Mouse (Mus musculus) hindbrain, embryonic 14.5 days (tissue): ENCODE measurements around the gene Prox1. TPM values are rescaled to one million over a fixed set of nuclear protein-coding genes. Genes with fewer than 3 reads are reported as not detected.
A peak's percentile ranks its signal among the peaks of the same experiment; 100 is the strongest.

Experiments
- ATAC-seq: fragments of 200-750 bp; cut with Nextera tagmentation; 2 replicates; pipeline ENCODE4 v1.8.0; 2017; ENCODE audit warnings: moderate number of reproducible peaks, mild to moderate bottlenecking, moderate TSS enrichment, moderate library complexity; ENCODE audit not compliant: low FRiP score
- DNase-seq: peaks from one replicate; pipeline ENCODE4 v3.0.0-alpha.2; 2015; ENCODE audit warnings: low spot score
- H3K27ac ChIP-seq: fragments of 300-500 bp; sonication (generic); 2 replicates; pipeline ENCODE4 v1.5.1; 2014; ENCODE audit warnings: mild to moderate bottlenecking, moderate library complexity
- H3K27me3 ChIP-seq: fragments of 300-500 bp; sonication (generic); 2 replicates; pipeline ENCODE4 v1.6.1; 2014; ENCODE audit warnings: mild to moderate bottlenecking, low read length, mixed read lengths; ENCODE audit not compliant: control insufficient read depth, insufficient read depth
- H3K36me3 ChIP-seq: fragments of 300-500 bp; sonication (generic); replicated peaks from 2 replicates; pipeline ENCODE4 v1.6.1; 2014; ENCODE audit not compliant: control insufficient read depth, insufficient read depth
- H3K4me1 ChIP-seq: fragments of 300-500 bp; sonication (generic); replicated peaks from 2 replicates; pipeline ENCODE4 v1.6.1; 2014; ENCODE audit warnings: antibody characterized with exemption, low read length, mixed read lengths; ENCODE audit not compliant: control insufficient read depth, insufficient read depth
- H3K4me2 ChIP-seq: fragments of 300-500 bp; sonication (generic); replicated peaks from 2 replicates; pipeline ENCODE4 v1.6.1; 2014; ENCODE audit warnings: mild to moderate bottlenecking, moderate library complexity
- H3K4me3 ChIP-seq: fragments of 300-500 bp; sonication (generic); replicated peaks from 2 replicates; pipeline ENCODE4 v1.5.1; 2014; ENCODE audit warnings: mild to moderate bottlenecking, low read length
- H3K9ac ChIP-seq: fragments of 300-500 bp; sonication (generic); 2 replicates; pipeline ENCODE4 v1.6.1; 2014
- H3K9me3 ChIP-seq: fragments of 300-500 bp; sonication (generic); 2 replicates; pipeline ENCODE4 v1.6.1; 2016; ENCODE audit warnings: low read length; ENCODE audit not compliant: control insufficient read depth
- WGBS: fragments of 180-500 bp; shearing (Covaris S2); extraction: QIAGEN DNeasy Blood & Tissue Kit; methylation state at CpG from one replicate; pipeline ENCODE4 v1.1.7; 2014; 5-methylcytosine and 5-hydroxymethylcytosine counted together
- polyA plus RNA-seq: library from polyadenylated mRNA; unstranded; fragments of >200 nt; fragmentation: Nextera tagmentation; extraction: Ambion mirVana; gene quantifications from 2 replicates; pipeline ENCODE4 v1.2.1, GENCODE M21; 2014

Prox1 gene
- polyA plus RNA-seq, 1 experiment from 2014 or later, result 9.7 TPM

DNA sequence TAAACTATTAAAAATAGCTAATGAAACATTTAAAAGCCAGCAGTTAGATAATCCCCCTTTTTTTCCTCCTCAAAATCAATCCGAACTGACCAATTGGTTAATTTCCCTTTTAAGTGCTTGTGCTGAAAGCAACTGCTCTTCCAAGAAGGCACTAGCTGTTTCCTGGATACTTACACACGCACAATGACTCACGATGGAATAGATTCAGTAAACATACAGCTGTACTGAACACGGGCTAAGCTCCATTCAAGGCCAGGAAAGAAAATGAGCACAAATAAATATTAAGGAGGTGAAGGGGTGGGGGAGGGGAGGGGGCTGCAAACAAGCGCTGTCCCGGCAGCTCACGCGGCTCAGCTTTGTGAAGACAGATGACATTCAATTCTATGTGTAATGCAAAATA lies 14.8 kb downstream of the Prox1 start:
- Histone ChIP-seq H3K36me3 (peaks cover 2% of the 10 kb centered on the region; the same call in 1 of the 2 replicates), H3K27me3 (no peaks in the 10 kb centered on the region), H3K9me3 (no peaks in the 10 kb centered on the region), H3K4me1 (peaks cover 8% of the 10 kb centered on the region; the same call in 1 of the 2 replicates), H3K27ac (0 out of 2 replicates have a peak overlapping the region, but pooled peaks have one; percentile 5), H3K4me2 (0 out of 2 replicates have a peak overlapping the region, but pooled peaks have one; percentile 22), H3K9ac (no peak overlapping the region), H3K4me3 (no peak overlapping the region)
- DNase-seq (no peak), ATAC-seq (no peak)
- WGBS, result 13% methylated on average over 8 of the region's 8 CpGs

DNA sequence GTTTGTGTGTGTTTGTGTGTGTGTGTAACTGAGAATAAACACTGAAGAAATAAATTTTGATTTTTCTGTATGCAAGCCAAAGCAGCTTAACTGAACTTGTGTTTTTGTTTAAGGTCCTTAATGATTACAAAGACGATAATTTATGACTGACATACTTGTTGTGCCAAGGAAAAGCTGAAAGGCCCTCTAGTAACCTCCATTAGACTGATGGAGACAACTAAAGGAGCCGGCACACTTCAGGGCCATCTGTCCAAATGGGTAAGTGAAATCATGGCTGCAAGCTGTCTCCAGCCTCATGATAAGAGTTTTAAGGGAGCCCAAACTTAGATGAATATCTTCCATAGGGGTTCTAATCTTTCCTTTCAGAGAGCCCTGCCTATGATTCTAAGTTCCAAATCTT lies 15.5 kb downstream of the Prox1 start:
- H3K4me2 ChIP-seq, result no peak overlapping the region
- H3K36me3 ChIP-seq, result no peaks in the 10 kb centered on the region
- no peaks in the 10 kb centered on the region for H3K27me3 ChIP-seq
- no peak for DNase-seq
- H3K9me3 ChIP-seq, result no peaks in the 10 kb centered on the region
- no peak overlapping the region for H3K4me3 ChIP-seq
- peaks cover 8% of the 10 kb centered on the region; the same call in 1 of the 2 replicates for H3K4me1 ChIP-seq
- H3K9ac ChIP-seq, result no peak overlapping the region
- no peak overlapping the region for H3K27ac ChIP-seq
- no peak for ATAC-seq
- WGBS, result 41% methylated on average over 2 of the region's 2 CpGs

DNA sequence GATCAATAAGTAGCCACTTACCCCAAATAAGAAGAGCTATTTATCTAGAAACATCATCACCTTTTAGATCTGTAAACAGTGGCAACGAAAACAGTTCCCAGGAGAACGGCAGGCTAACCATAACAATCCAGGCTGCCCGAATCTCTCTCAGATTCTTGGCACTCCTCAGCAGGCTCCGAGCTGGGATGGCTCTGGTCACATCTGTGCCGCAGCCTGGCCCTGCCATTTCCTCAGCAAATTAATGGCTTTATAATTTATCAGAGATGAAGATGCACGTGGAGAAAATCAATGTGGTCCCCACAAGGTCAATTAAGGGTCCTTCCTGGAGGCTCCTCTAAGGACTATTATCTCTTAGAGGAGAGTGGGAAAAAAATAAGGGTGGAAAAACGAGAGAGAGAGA lies 16.2 kb downstream of the Prox1 start:
- Histone ChIP-seq H3K27me3 (no peaks in the 10 kb centered on the region), H3K36me3 (no peaks in the 10 kb centered on the region), H3K4me3 (no peak overlapping the region), H3K4me1 (peaks cover 10% of the 10 kb centered on the region; the same call in 1 of the 2 replicates), H3K4me2 (no peak overlapping the region), H3K9ac (no peak overlapping the region), H3K9me3 (no peaks in the 10 kb centered on the region), H3K27ac (no peak overlapping the region)
- ATAC-seq (no peak), DNase-seq (no peak)
- 23% methylated on average over 7 of the region's 7 CpGs for WGBS

DNA sequence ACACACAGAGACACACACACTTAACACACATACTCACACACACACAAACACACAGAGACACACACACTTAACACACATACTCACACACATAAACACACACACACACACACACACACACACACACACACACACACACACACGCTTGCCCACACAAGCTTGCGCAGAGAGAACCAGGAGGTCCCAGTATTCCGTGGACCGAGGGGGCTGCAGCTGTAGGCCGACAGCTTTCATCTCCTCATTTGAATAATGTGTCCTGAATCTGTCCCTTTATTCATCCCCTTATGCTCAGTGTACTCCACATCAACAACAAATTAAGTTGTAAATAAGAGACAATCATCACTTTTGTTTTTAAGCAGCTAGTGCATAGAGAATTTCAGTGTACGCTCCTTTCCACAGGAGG lies 17.9 kb downstream of the Prox1 start:
- no peak for ATAC-seq
- Histone ChIP-seq H3K27ac (no peak overlapping the region), H3K4me3 (no peak overlapping the region), H3K9me3 (no peaks in the 10 kb centered on the region), H3K4me2 (no peak overlapping the region), H3K27me3 (no peaks in the 10 kb centered on the region), H3K9ac (no peak overlapping the region), H3K36me3 (no peaks in the 10 kb centered on the region), H3K4me1 (peaks cover 27% of the 10 kb centered on the region)
- DNase-seq, result no peak
- 48% methylated on average over 6 of the region's 6 CpGs for WGBS

DNA sequence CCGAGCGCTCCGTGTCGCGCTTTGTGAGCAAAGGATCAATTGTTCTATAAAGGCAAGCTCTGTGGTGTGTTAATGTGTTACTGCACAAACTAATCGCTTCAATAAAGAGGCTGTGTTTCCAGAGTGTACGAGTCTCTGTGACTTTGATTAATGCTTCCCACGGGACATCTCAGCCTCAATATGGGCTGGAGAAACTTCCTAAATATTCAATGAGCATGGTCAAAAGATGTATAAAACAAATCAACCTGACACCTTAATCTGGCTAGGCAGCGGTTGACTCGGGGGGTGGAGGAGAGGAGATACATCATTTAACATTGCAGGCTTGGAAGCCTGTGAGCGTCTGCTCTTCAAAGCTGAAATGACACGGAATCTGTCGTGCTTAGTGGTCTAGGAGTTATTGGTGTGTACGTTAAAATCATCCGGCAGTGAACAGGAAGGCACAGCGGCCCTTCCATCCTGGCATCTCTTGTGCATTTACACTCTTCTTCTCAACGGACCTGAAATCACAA lies 21.2 kb downstream of the Prox1 start:
- WGBS, result 9% methylated on average over 17 of the region's 17 CpGs
- Histone ChIP-seq H3K36me3 (no peaks in the 10 kb centered on the region), H3K9me3 (no peaks in the 10 kb centered on the region), H3K4me2 (peak overlapping the region; percentile 24), H3K4me3 (no peak overlapping the region), H3K27me3 (no peaks in the 10 kb centered on the region), H3K27ac (0 out of 2 replicates have a peak overlapping the region, but pooled peaks have one; percentile 38), H3K4me1 (peaks cover 20% of the 10 kb centered on the region), H3K9ac (no peak overlapping the region)
- ATAC-seq (no peak; the same call in 1 of the 2 replicates), DNase-seq (no peak)

DNA sequence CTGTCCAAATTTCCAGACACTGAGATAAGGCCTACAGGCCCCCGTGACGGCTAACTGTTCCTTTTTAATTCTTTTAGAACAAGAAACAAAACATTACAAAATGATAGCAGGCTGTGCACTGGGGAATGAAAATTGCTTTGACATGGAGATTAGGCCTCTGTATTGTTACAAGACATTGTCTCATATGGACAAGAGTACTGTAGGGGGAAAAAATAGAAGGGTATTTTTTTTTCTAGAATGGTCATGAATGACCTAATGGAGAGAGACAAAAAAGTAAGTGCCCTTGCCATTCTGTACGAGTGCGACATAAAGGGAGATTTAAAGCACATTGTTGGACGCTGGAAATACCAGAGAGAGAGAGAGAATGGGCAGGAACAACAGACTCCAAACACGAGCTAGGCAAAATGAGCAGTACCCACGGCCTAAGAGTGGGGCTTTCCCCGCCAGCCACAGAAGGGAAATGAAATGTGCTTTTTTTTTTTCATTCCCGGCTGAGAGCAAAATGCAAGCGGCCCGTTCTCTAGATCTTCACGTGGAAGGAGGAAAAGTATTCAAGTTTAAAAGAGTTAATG lies 21.8 kb downstream of the Prox1 start:
- Histone ChIP-seq H3K4me2 (peak overlapping the region; percentile 24), H3K27me3 (no peaks in the 10 kb centered on the region), H3K4me3 (no peak overlapping the region), H3K27ac (peak overlapping the region; percentile 38), H3K36me3 (no peaks in the 10 kb centered on the region), H3K4me1 (peaks cover 20% of the 10 kb centered on the region), H3K9ac (no peak overlapping the region), H3K9me3 (no peaks in the 10 kb centered on the region)
- DNase-seq, result no peak
- WGBS, result 7% methylated on average over 12 of the region's 12 CpGs
- no peak for ATAC-seq

DNA sequence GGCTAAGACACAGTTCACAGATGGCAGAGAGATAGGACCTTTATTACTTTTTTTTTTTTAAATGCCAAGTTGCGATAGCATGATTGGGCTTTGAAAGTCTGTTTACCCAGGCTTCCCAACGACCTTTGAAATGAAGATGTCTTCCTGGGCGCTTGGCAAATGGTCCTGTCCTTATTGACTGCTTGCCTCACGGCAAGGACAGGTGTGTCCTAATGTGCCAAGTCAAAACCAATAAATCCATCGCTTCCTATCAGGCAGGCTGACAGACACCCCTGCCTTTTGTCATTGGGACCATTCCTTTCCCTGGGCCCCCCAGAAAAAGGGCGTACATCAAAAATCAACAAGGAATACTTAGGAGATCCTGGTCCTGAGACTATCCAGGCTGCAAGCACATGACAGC lies 22.7 kb downstream of the Prox1 start:
- DNase-seq, result no peak
- Histone ChIP-seq H3K27me3 (no peaks in the 10 kb centered on the region), H3K4me2 (no peak overlapping the region), H3K4me3 (no peak overlapping the region), H3K9me3 (no peaks in the 10 kb centered on the region), H3K27ac (no peak overlapping the region), H3K9ac (no peak overlapping the region), H3K4me1 (peaks cover 20% of the 10 kb centered on the region), H3K36me3 (no peaks in the 10 kb centered on the region)
- ATAC-seq, result no peak
- WGBS, result 66% methylated on average over 6 of the region's 6 CpGs

DNA sequence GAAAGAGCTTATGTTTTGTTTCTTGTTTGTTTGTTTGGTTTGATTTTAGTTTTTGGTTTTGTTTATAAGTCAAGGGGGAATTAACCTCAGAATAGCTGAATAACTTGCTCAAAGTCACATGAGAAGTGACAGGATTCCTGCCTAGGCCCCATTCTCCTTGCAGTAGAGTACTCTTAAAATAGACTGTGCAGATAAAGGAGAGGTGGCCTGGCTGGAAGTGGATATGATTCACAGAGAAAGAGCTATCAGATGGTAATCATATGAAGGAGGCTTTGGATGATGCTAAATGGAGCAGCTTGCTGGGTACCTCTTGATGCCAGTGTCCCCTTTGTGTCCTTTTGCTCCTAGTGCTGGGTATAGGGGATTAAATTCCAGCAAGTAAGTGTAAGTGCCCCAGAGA lies 26.1 kb downstream of the Prox1 start:
- DNase-seq (no peak), ATAC-seq (no peak)
- no peak overlapping the region for H3K9ac ChIP-seq
- no peaks in the 10 kb centered on the region for H3K27me3 ChIP-seq
- no peaks in the 10 kb centered on the region for H3K9me3 ChIP-seq
- H3K36me3 ChIP-seq, result no peaks in the 10 kb centered on the region
- H3K4me3 ChIP-seq, result no peak overlapping the region
- no peak overlapping the region for H3K27ac ChIP-seq
- no peak overlapping the region for H3K4me2 ChIP-seq
- peaks cover 25% of the 10 kb centered on the region for H3K4me1 ChIP-seq

DNA sequence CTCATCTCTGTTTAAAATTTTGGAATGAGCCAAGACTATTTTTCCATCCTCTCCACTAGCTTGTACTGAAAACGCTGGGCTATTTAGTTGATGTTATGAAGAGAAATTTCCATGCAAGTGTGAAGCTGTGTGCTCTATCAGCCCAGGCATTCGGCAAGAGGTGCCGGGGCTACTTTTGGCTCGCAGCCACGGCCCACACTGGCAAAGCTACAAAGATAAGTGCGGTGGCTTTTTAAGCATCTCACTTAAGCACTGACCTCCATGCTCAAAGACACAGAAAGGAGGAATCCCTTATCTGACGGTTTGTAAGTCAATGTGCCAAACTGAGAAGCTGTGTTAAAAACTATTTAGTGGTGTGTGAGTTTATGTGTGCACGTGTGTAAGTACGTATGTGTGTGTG lies 26.9 kb downstream of the Prox1 start:
- ATAC-seq (no peak), DNase-seq (no peak)
- Histone ChIP-seq H3K4me1 (peaks cover 24% of the 10 kb centered on the region), H3K9me3 (no peaks in the 10 kb centered on the region), H3K9ac (no peak overlapping the region), H3K27me3 (no peaks in the 10 kb centered on the region), H3K4me2 (no peak overlapping the region), H3K4me3 (no peak overlapping the region), H3K27ac (no peak overlapping the region), H3K36me3 (no peaks in the 10 kb centered on the region)
- 79% methylated on average over 9 of the region's 9 CpGs for WGBS

DNA sequence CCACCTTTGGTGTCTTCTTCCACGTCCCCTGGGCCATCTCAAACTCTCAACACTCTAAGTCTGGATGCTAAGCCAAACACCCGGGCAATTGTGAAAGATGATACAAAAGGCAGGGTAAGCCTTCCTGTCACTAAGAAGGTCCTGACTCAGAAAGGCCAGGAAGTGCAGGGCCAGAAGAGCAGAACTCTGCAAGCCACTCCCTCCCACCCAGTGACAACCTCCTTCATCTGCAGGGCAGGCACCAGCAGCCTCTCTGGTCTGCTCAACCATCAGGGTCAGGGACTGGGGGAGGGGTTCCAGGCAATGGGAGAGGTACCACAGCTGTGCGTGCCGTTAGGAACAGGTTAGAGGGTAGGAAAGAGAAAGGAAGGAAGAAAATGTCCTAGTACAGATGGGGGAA lies 27.9 kb downstream of the Prox1 start:
- Histone ChIP-seq H3K36me3 (no peaks in the 10 kb centered on the region), H3K4me3 (no peak overlapping the region), H3K4me1 (peaks cover 24% of the 10 kb centered on the region), H3K27ac (no peak overlapping the region), H3K9me3 (no peaks in the 10 kb centered on the region), H3K4me2 (no peak overlapping the region), H3K27me3 (no peaks in the 10 kb centered on the region), H3K9ac (no peak overlapping the region)
- ATAC-seq, result no peak
- WGBS, result 50% methylated on average over 4 of the region's 4 CpGs
- DNase-seq, result no peak
